8 mouse cellular contexts compared by ENCODE assay signal in genomic region chr6:146578111-146578531, GRCm38 (mm10). TPM values are rescaled to one million over a fixed set of nuclear protein-coding genes. Genes with fewer than 3 reads are reported as not detected.
DNase-seq lines count a peak whose midpoint lies in the region; ATAC-seq and TF ChIP-seq lines count a peak whose summit lies in the region.

No protein-coding gene starts in this region.

- TF ChIP-seq CTCF in hindbrain, postnatal 0 days (IDR thresholded peaks at IDR 0.05; ENCODE audit: low read depth): no peak

- WGBS in forebrain, embryonic 16.5 days: under 1% methylated on average over 22 of the region's 22 CpGs
- 2% methylated on average over 22 of the region's 22 CpGs for WGBS in hindbrain, postnatal 0 days
- WGBS in liver, embryonic 12.5 days (ENCODE audit: insufficient replicate concordance): under 1% methylated on average over 22 of the region's 22 CpGs

- H3K27ac ChIP-seq in forebrain, embryonic 16.5 days (ENCODE audit: low read length): peak overlapping the region; percentile 99
- H3K27ac ChIP-seq in hindbrain, postnatal 0 days: peak overlapping the region; percentile 99
- peak overlapping the region; percentile 96 for H3K27ac ChIP-seq in liver, embryonic 12.5 days

- no peak for ATAC-seq in forebrain, embryonic 16.5 days
- peak; percentile 58 for ATAC-seq in hindbrain, postnatal 0 days
- ATAC-seq in liver, embryonic 12.5 days: peak; percentile 68
- ATAC-seq in monocyte, adult 5-6 weeks (replicated peaks; ENCODE audit: insufficient number of reproducible peaks, low FRiP score, low TSS enrichment, poor library complexity, severe bottlenecking): peak; percentile 33

- peak overlapping the region; percentile 98 for H3K4me3 ChIP-seq in forebrain, embryonic 16.5 days (replicated peaks; ENCODE audit: low read length)
- H3K4me3 ChIP-seq in hindbrain, postnatal 0 days (ENCODE audit: low read length): peak overlapping the region; percentile 77
- peak overlapping the region; percentile 92 for H3K4me3 ChIP-seq in liver, embryonic 12.5 days

- peak; percentile 58 to 71 for DNase-seq in frontal cortex, adult 2 months (ENCODE audit: extremely low spot score in 1 of 2, low spot score in 1 of 2)
- no peak for DNase-seq in frontal cortex, postnatal 14 days (ENCODE audit: low spot score in 2 of 2)
- peak; percentile 88 for DNase-seq in adrenal gland, postnatal 14 days
- DNase-seq in hindbrain, postnatal 0 days (ENCODE audit: low spot score): peak; percentile 71
- DNase-seq in thymus, postnatal 10 days (ENCODE audit: low spot score in 2 of 2): peak; percentile 60 to 70

- H3K4me1 ChIP-seq in forebrain, embryonic 16.5 days (replicated peaks; ENCODE audit: control insufficient read depth, insufficient read depth, low read length): peaks cover 25% of the 10 kb centered on the region
- H3K4me1 ChIP-seq in hindbrain, postnatal 0 days (ENCODE audit: insufficient read depth, low read length): peaks cover 16% of the 10 kb centered on the region
- peaks cover 45% of the 10 kb centered on the region for H3K4me1 ChIP-seq in liver, embryonic 12.5 days

- no peaks in the 10 kb centered on the region for H3K36me3 ChIP-seq in forebrain, embryonic 16.5 days (ENCODE audit: control insufficient read depth, insufficient read depth)
- no peaks in the 10 kb centered on the region for H3K36me3 ChIP-seq in hindbrain, postnatal 0 days (ENCODE audit: insufficient read depth, low read length)
- H3K36me3 ChIP-seq in liver, embryonic 12.5 days: peaks cover 14% of the 10 kb centered on the region

- peak overlapping the region; percentile 92 for H3K4me2 ChIP-seq in forebrain, embryonic 16.5 days (ENCODE audit: low read length)
- peak overlapping the region; percentile 80 for H3K4me2 ChIP-seq in hindbrain, postnatal 0 days (ENCODE audit: low read depth, low read length)
- H3K4me2 ChIP-seq in liver, embryonic 12.5 days: peak overlapping the region; percentile 84

- H3K27me3 ChIP-seq in forebrain, embryonic 16.5 days (replicated peaks; ENCODE audit: control insufficient read depth, insufficient read depth, low read length): no peaks in the 10 kb centered on the region
- H3K27me3 ChIP-seq in hindbrain, postnatal 0 days (ENCODE audit: insufficient read depth, low read length): no peaks in the 10 kb centered on the region
- H3K27me3 ChIP-seq in liver, embryonic 12.5 days (replicated peaks): no peaks in the 10 kb centered on the region

- peak overlapping the region; percentile 94 for H3K9ac ChIP-seq in forebrain, embryonic 16.5 days (replicated peaks; ENCODE audit: low read depth, low read length)
- H3K9ac ChIP-seq in hindbrain, postnatal 0 days (replicated peaks; ENCODE audit: low read length): peak overlapping the region; percentile 79
- H3K9ac ChIP-seq in liver, embryonic 12.5 days: peak overlapping the region; percentile 97

- H3K9me3 ChIP-seq in forebrain, embryonic 16.5 days (ENCODE audit: control insufficient read depth, low read length): no peaks in the 10 kb centered on the region
- no peaks in the 10 kb centered on the region for H3K9me3 ChIP-seq in hindbrain, postnatal 0 days (ENCODE audit: low read length)
- no peaks in the 10 kb centered on the region for H3K9me3 ChIP-seq in liver, embryonic 12.5 days (replicated peaks)

RNA-seq across cellular contexts. Expression of gene Ints13, which starts 0.5 kb away (rescaled TPM):
- polyA plus RNA-seq in frontal cortex, adult 2 months (2012; rRNA removed): 83.2 and 87.5 TPM in 2 replicates
- total RNA-seq in adrenal gland, postnatal 14 days (2021): 40.4 and 48.7 TPM in 2 replicates
- 67.7 and 70.1 TPM in 2 replicates for polyA plus RNA-seq in forebrain, embryonic 16.5 days (2015; fragmentation: Nextera tagmentation; extraction: Ambion mirVana)
- total RNA-seq in hindbrain, postnatal 0 days (2014; rRNA removed): 19.3 and 24.6 TPM in 2 replicates
- polyA plus RNA-seq in hindbrain, postnatal 0 days (2015; fragmentation: Nextera tagmentation; extraction: Ambion mirVana): 25.7 and 26.4 TPM in 2 replicates
- 50.9 and 52.2 TPM in 2 replicates for polyA plus RNA-seq in liver, embryonic 12.5 days (2016; fragmentation: Nextera tagmentation; extraction: Ambion mirVana)
- total RNA-seq in monocyte, adult 5-6 weeks (2017): 76.1 to 116 TPM (median 113 TPM) in 3 replicates

RNA-seq across cellular contexts. Expression of gene Fgfr1op2, which starts 1.1 kb away (rescaled TPM):
- 74.8 and 75.5 TPM in 2 replicates for polyA plus RNA-seq in frontal cortex, adult 2 months (2012; rRNA removed)
- total RNA-seq in adrenal gland, postnatal 14 days (2021): 92.2 and 94.2 TPM in 2 replicates
- polyA plus RNA-seq in forebrain, embryonic 16.5 days (2015; fragmentation: Nextera tagmentation; extraction: Ambion mirVana): 48.2 and 56.7 TPM in 2 replicates
- 21.6 and 22.3 TPM in 2 replicates for total RNA-seq in hindbrain, postnatal 0 days (2014; rRNA removed)
- 45.9 and 51.5 TPM in 2 replicates for polyA plus RNA-seq in hindbrain, postnatal 0 days (2015; fragmentation: Nextera tagmentation; extraction: Ambion mirVana)
- polyA plus RNA-seq in liver, embryonic 12.5 days (2016; fragmentation: Nextera tagmentation; extraction: Ambion mirVana): 103 and 107 TPM in 2 replicates
- total RNA-seq in monocyte, adult 5-6 weeks (2017): 234 to 259 TPM (median 240 TPM) in 3 replicates

Comparison
In these comparisons a context has a peak if more than half of its experiments do, and no peak if none do; other contexts are left out.
1. DNase-seq: peak in frontal cortex, adult 2 months (2 of 2), adrenal gland, postnatal 14 days (single experiment), hindbrain, postnatal 0 days (single experiment) and thymus, postnatal 10 days (2 of 2); none in frontal cortex, postnatal 14 days (0 of 2).
2. Peak in every context shown above with its lines, with median percentiles within 50 percentile points of each other: H3K27ac ChIP-seq, H3K4me2 ChIP-seq, H3K4me3 ChIP-seq and H3K9ac ChIP-seq.